Mouse (Mus musculus) adrenal gland, adult 18-20 months (tissue): ENCODE results near the gene Wdr6. TPM values are rescaled to one million over a fixed set of nuclear protein-coding genes. Genes with fewer than 3 reads are reported as not detected.
A peak's percentile ranks its signal among the peaks of the same experiment; 100 is the strongest.
"Not testable (repeated sequence)": the region's sequence is repeated elsewhere in the genome, so short reads cannot be mapped to it uniquely, and the experiment has no call there.

Experiments
- DNase-seq, 2 experiments: peaks; one replicate each; pipeline ENCODE4 v3.0.0; 2021 to 2022; ENCODE audit warnings: low spot score in 2 of 2
- long read RNA-seq, 2 experiments: library from polyadenylated mRNA; stranded (forward); transcript quantifications; one replicate each; pipeline ENCODE4 v2.0.0; 2021
- total RNA-seq, 2 experiments: library from RNA; stranded (reverse); gene quantifications; 1 replicate in 1 of 2; 2 replicates in 1 of 2; pipeline ENCODE4 v1.2.3; 2021

Gene Wdr6
- total RNA-seq = 10 to 100 TPM; 93.9 to 96.2 TPM
- long read RNA-seq, experiment 1, full-length matches to known transcripts = 150 of 179 reads
- long read RNA-seq, experiment 1, partial matches to known transcripts = 24 of 179 reads
- long read RNA-seq, experiment 1, other reads (novel, unspliced or antisense) = 5 of 179 reads
- long read RNA-seq, experiment 2, full-length matches to known transcripts = 205 of 285 reads
- long read RNA-seq, experiment 2, partial matches to known transcripts = 72 of 285 reads
- long read RNA-seq, experiment 2, other reads (novel, unspliced or antisense) = 8 of 285 reads

DNA sequence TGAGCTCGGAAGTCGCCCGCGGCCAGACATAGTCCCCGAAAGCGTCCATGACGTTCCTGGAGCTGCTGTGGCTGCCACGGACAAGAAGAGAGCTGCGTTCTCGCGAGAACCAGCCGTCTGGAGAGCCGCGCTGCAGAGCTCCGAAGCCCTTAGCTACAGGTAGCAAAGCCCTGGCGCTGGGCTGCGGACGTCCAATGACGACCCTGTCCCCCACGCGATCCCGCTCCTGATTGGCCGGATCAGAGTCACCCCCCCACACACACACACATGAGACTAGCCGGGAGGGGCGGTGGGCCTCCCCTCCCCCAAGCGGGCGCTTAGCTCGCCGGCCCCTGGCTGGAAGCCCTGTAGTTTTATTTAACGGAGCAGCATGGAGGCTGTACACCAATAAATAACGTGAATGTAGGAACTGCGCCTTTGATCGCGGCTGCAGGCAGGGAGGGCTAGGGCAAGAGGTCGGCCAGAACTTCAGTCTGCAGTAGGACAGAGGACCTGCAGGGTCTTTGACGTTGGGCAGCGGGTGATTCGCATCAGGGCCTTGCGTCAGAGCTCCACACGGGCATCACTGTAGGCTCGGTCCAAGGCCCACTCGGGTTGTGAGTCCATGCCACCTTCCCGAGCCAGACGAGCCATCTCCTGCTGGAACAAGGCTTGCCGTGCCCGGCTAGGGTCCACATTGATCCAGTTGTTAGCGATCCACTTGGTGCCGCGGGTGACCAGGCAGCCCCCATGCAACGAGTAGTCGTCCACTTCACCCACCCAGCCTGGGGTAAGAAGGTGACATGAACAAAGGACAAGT is at the start of gene Wdr6:
TSS of gene Wdr6 (minus strand) at position 195 of the 799 bp plus-strand sequence.
- peak; percentile 77 to 81 for DNase-seq

DNA sequence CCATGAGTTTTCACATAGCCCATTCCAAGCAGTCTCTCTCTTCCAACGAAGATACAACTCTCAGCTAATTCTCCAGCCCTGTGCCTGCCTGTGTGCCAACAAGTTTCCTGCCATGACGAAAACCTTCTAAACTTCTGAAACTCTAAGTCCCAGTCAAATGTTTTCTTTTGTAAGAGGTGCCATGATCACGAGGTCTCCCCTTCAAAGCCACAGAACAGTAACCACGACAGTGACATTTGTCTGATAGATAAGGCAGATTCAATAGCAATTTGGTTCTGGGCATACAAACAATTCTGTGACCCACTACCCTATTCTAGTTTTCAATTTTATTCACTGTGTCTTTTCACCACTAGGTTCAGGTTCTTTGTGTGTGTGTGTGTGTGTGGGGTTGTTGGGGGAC is 49.6 kb upstream of the Wdr6 start:
- no peak for DNase-seq

DNA sequence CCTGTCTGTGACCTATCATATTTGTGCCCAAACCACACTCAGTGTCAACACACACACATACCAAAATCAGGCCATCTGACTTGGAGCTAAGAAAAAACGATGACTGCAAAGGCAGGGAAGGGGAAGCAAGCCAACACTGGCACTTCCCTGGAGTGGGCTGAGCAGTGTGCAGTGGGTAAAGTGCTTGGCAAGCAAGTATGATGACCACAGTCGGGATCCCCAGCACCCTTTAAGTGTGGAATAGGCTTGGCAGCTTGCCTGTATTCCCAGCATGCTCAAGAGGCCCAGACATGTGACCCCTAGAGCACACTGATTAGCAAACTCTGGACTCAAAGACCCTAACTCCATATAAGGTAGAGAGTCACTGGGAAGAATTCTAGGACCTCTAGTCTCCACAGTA is 48.0 kb upstream of the Wdr6 start:
- DNase-seq = no peak

DNA sequence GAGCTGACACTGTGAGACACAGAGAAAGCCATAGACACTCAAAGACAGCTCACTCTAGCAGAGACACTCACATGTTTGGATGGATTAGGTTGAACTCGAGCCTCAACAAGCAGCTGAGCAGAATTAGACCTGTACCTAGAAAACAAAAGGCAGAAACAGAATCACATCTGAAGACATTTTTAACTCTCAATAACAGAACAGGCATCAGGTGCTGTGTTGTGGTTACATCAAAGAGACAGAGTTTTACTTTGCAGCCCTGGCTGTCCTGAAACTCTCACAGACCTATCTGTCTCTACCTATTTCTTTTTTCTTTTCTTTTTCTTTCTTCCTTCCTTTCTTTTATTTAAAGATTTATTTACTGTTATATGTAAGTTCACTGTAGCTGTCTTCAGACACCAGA is 38.8 kb upstream of the Wdr6 start:
- no peak for DNase-seq

DNA sequence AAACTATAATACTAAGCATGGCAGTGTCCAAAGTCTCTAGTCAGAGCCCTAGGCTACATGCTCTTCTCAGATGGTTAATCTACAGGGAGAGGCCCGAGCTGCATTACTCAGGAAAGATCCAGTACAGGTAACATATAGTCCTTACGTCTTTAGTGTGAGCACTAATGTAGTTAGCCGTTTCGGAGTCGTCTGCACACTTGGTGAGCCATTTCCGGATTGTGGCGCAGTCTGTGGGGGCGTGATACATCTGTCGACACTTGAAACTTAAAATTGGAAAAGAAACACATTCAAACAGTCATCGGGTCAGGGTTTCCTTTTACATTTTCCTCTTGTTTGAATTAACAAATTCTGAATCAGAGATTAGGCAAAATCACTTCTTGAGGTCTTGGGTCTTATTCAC is 32.9 kb upstream of the Wdr6 start:
- DNase-seq = no peak

DNA sequence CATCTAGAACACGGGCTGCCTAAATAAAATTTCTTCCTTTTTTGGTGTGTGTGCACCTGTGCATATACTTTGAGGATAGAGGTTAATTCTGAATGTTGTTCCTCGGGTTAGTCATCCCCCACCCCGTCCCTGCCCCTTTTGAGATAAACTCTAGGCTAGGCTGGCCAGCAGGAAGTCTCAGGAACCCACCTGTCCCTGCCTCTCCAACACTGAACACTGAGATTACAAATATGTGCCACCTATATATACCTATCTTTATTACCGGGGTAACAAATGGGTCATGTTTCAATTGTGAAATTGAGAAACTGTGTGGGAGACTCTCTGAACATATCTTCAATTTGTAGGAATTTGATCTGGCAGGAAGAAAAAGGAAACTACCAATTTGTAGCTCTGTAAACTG is 30.4 kb upstream of the Wdr6 start:
- no peak for DNase-seq

DNA sequence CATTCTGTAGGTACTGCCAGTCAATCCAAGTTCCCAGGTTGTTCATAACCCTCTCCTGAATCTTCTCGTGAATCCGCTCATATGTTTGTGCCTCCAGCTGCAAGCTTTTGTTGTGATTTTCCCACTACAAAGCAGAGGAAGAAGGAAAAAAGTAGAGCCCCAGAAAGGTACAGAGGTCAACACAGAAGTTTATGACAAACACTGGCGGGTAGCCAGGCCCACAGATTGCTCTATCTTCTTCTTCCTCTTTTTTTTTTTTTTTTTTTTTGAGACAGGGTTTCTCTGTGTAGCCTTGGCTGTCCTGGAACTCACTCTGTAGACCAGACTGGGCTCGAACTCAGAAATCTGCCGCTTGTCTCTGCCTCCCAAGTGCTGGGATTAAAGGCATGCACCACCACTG is 29.4 kb upstream of the Wdr6 start:
- DNase-seq = not testable (repeated sequence)

DNA sequence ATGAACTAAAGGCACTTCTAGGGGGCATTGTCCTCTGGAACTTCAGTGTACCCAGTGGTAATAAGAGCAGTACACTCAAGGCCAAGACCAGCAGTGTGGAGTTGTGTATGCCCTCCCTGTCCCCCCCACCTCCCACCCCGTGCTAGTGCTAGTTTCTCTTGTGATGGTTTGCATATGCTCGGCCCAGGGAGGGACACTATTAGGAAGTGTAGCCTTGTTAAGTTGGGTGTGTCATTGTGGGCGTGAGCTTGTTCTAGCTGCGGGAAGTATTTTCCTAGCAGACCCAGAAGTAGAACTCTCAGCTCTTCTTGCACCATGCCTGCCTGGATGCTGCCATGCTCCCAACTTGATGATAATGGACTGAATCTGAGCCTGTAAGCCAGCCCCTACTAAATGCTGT is 23.4 kb upstream of the Wdr6 start:
- no peak for DNase-seq

DNA sequence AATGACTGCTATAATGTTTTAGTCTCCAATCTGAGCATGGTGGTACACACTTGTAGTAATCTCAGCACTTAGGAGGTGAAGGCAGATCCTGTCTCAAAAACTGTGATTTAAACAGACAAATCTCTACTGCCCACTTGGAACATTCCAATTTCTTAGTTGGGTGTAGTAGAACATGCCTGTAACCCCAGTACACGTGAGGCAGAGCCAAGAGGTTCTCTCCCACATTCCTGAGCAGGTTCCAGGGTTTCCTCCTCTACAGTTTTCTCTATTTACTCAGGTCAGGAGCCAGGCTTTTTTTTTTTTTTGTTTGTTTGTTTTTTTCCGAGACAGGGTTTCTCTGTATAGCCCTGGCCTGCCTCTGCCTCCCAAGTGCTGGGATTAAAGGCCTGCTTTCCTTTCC is 21.5 kb upstream of the Wdr6 start:
- no peak for DNase-seq

DNA sequence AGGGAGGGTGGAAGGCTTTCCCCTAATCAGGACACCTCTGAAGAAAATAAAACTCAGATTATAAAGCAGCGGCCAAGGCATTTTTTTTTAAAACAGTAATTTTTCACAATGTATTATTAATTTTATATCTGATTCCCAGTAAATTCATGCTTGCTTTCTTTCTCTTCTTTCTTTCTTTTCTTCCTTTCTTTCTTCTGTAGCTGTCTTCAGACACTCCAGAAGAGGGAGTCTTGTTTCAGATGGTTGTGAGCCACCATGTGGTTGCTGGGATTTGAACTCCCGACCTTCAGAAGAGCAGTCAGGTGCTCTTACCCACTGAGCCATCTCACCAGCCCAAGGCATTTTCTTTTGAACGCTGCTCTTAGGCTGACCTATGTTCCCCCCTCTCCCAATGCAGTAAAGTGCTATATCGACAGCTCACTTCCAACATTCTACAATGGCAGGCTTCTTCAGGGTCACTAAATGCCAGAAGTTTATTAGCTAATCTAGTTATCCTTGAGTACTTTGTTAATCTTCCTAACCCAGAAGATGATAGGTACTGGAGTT is 20.6 kb upstream of the Wdr6 start:
- DNase-seq = no peak

DNA sequence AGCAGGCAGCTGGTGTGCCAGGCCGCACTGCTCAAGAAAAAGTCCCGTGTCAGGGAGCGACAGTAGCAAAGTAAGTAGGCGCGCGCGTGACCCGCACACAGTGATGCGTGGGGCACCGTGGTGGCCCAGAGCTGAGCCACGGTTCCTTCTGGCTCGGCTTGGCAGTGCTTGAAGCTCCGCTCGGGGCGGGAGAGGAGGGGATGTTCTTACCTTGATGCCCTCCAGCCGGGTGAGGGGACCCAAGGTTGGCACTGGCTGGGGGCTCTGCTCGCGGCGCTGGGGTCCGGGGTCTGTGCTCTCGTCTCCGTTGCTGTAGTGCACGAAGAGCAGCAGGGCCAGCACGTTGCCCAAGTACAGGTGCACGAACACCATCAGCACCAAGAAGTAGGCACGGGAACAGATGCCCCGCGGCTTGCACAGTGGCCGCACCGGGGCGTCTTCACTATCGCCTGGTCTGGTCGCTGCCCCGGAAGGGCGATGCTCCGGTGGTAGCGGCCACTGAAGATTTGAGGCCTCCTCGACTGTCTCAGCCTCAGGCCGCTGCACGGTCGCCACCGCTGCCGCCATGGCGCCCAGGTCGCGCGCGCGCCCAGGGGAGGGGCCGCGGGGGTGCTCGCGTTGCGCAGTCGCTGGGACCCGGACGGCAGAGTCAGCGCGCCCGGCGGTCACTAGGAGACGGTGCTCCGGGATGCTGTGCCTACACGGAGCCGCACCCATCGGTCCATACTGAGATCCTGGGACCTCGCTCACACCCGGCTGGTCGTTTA is 18.6 kb upstream of the Wdr6 start, which contains the start of gene P4htm:
TSS of gene P4htm (minus strand) at position 670 of the 767 bp plus-strand sequence.
- DNase-seq = peak; percentile 66 to 67

DNA sequence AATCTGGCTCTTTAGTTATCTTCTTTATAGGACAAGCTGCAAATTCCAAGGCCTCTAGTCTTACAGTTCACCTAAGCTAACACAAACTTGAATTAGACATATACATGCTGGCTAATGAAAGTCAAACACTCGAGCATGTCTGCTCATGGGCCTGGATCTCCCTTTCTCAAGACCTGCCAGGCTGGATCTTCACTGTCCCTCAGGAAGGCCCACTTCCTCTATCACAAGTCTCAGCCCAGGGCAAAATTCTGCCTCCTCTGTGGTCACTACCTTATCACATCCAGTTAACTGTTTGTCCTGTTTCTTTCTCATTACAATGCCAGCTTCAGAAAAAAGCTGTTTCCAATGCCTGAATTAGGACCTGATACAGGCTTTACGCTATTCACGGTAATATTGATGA is 15.8 kb upstream of the Wdr6 start:
- DNase-seq = no peak

DNA sequence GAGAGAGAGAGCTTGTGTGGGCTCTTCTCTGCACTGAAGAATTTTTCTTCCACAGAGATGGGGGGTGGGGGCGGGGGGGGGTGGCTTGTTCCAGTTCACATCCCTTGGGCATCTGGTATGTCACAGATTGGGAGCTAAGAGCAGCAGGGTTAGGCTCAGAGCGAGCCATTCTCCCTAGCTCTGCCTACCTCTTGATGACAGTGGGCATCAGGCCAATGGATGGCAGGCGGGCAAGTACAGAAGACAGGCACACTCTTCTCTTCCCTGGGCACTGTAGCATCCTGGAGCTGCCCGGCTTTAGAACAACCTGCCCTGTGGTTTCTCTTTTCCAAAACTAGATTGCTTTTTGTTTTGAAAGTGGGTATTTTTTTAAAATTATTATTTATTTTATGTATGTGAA is 12.9 kb upstream of the Wdr6 start:
- DNase-seq = no peak

DNA sequence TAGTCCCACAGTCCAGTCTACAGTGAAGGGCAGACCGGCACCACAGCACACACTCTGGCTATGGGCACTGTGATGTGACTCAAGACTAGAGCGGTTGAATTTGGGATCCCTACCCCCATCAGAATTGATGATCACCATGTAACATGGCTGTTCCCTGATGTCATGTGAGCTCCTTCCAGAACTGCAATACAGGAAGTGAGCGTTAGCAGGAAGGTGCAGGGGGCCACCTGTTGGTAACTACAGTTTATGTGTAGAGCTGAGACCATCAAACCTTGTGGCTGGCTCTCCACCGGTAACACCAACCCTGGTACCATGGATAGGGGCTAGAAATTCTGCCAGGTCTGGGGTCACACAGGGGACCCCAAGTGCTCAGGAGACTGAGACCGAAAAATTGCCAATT is 10.7 kb upstream of the Wdr6 start:
- DNase-seq = no peak

DNA sequence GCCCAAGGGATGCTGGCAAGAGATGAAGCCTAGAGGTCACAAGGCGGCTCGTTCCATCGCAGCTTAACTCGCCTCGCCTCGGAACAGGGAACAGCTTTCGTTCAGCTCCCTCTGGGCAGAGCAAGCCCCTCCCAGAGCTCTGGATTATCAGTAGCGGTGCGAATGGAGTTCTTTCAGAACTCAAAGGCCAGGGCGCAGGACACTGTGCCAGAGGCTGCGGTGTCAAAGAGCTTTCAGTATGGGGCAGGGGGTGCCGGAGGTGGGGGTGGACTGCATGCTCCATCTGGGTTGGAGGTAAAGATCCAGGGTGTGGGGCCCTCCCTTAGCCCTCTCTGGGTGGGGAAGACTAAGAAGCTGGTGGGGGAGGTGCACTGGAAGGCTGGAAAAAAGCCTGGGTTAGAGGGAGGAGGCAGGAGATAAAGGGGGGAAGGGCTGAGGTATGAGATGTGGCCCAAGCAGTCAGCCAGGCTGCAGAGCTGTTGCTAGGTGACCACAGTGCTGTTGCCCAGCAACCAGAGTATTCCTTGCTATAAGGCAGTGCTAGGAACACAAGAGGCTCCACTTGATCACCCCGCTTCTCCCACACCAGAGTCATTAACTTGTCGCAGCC is 9.1 kb upstream of the Wdr6 start:
- DNase-seq = peak in 1 of 2 experiments; percentile 39

DNA sequence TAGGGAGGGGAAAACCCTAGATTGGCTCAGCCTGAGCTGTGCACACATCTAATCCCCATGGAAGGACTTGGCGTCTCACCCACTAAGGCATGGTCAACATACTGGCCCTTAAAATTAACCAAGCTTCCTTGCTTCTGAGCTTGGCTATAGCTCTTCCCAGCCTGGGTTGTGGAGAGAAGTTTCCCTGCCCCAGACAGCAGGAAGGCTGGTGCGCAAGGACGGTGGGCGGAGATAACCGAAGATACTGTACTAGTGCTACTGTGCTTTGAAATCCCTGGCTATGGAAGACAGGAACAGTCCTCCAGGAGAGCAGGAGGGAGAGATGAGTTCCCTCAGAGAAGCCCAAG is 778 bp upstream of the Wdr6 start:
- peak in 1 of 2 experiments; percentile 35 for DNase-seq

DNA sequence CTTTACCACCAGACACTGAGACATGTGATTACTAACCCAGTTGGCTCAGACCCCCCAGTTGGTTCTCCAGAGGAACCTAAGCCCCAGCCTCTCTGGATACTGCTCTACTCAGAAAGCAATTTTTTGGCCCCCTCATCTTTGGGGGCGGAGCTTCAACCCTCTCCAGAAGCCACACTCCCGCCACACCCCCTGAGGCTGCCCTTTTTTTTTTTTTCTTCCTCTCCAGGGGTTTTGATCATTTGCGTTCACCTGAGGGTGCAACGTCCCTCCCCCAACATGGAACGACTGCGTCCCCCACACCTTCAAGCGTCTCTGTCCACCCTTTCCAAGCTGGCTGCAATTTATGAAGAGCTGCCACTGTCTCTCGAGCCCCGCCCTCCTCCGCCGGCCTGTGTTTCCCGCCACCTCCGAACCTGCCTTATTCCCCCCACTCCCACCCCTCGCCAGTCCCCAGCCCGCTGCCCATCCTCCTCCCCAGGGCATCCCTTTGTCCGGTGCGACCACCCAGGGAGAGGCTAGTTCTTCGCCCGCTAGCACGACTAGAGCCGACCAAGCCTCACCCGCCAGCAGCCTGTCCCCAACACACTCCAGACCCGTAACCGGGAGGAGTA is 500 bp downstream of the Wdr6 start:
- DNase-seq = peak in 1 of 2 experiments; percentile 36

DNA sequence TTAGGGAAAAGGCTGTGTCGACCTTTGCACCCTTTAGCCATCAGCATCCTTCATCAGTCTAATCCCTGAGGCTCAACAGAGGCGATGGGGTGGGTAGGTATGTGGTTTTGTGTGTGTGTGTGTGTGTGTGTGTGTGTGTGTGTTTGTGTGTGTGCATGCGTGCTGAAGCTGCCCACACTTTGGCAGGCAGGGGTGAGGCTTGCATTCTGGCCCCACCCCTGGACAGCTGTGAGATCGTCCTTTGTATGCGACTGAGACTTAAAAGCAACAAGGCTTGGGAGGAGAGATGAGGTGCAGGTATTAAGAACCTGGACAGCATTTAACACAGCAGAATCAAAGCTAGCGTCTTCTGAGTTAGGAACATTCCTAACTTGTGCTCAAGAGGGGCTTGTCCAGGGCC is 1.5 kb downstream of the Wdr6 start:
- DNase-seq = no peak

DNA sequence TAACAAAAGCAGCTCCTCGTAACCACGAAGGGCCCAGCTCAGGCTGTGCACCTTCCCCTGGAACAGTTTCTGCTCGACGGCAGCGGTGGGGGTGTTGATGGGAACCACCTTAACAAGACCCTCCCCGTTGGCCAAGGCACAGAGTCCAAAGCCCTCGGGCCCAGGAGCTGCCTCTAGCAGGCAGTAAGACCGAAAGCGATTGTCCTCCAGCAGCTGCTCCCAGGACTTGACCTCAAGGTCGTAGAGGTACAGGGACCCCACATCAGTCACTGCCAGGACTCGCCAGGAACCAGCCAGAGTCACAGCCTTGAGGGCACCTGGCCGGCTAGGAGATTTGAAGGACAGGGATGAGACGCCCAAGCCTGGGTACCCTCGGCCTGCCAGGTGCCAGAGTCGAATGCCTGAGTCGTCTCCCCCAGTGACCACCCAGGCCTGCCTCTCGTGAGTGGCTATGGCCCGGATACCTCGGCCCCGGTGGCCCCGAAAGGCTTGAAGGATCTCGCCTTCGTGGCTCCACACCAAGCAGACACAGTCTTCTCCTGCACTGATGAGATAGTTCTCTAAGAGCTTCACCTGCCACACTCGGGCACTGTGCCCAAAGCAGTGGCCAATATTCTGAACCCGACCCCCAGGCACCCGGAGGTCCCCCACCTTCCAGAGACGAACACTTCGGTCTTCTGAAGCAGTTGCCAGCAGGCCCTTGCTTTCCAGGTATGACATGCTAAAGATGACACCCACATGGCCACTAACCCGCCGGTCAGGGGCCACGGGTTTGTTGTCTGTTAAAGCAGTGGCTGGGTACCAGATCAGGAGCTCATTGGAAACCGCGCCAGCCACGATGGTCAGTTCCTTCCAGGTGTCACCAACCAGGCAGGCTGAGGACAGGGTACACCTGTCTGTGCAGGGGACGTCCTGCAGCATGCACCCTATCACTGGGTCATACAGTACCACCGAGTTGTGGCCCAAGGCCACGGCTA is 2.9 kb downstream of the Wdr6 start:
- no peak for DNase-seq

DNA sequence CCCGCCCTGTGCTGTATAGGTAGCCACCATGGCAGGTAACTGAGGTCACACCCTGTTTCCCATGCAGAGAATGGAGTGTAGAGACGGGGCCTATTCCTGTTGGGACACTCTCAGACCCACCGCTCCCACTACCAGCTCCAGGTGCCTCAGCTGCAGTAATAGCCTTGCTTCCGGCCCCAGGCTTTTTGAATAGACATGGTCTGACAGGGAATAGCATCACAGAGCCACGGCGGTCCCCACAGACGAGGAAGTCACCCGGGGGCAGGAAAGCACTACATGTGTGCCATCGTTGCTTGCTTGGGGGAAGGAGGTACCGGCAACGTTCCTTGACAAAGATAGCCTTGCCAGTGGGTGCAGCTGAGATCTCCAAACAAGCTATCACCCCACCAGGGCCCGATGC is 3.6 kb downstream of the Wdr6 start:
- DNase-seq = no peak
